Mouse (Mus musculus): Measurements from ENCODE around the gene Rbfox3. TPM values are rescaled to one million over a fixed set of nuclear protein-coding genes. Genes with fewer than 3 reads are reported as not detected.

Gene Rbfox3
- polyA plus RNA-seq, 1 experiment from 2014 or later = 0.37 TPM

- Histone ChIP-seq H3K4me2 (replicated peaks; ENCODE audit: low read depth, low read length) (no peak overlapping the region), H3K27ac (ENCODE audit: low read depth, low read length) (no peak overlapping the region), H3K9me3 (ENCODE audit: control insufficient read depth, low read length) (no peaks in the 10 kb centered on the region), H3K4me1 (ENCODE audit: control insufficient read depth, insufficient read depth, low read length) (no peaks in the 10 kb centered on the region), H3K9ac (ENCODE audit: low read depth, low read length) (no peak overlapping the region), H3K4me3 (ENCODE audit: low read length) (no peak overlapping the region), H3K36me3 (ENCODE audit: control insufficient read depth, insufficient read depth, low read length) (no peaks in the 10 kb centered on the region), H3K27me3 (ENCODE audit: control insufficient read depth, insufficient read depth, low read length) (no peaks in the 10 kb centered on the region)
- no peak for ATAC-seq (ENCODE audit: low FRiP score, low TSS enrichment)
- 72% methylated on average over 5 of the region's 5 CpGs for WGBS
These were observed 51.6 kb downstream of the Rbfox3 start for GRCm38 (mm10) chr11:118859839-118860238.

GRCm38 (mm10) chr11:118858305-118858704, 53.1 kb downstream of the Rbfox3 start:
- Histone ChIP-seq H3K27ac (ENCODE audit: low read depth, low read length) (no peak overlapping the region), H3K9ac (ENCODE audit: low read depth, low read length) (no peak overlapping the region), H3K9me3 (ENCODE audit: control insufficient read depth, low read length) (no peaks in the 10 kb centered on the region), H3K4me3 (ENCODE audit: low read length) (no peak overlapping the region), H3K27me3 (ENCODE audit: control insufficient read depth, insufficient read depth, low read length) (no peaks in the 10 kb centered on the region), H3K4me2 (replicated peaks; ENCODE audit: low read depth, low read length) (no peak overlapping the region), H3K4me1 (ENCODE audit: control insufficient read depth, insufficient read depth, low read length) (no peaks in the 10 kb centered on the region), H3K36me3 (ENCODE audit: control insufficient read depth, insufficient read depth, low read length) (no peaks in the 10 kb centered on the region)
- no peak for ATAC-seq (ENCODE audit: low FRiP score, low TSS enrichment)
- WGBS = 80% methylated on average over 11 of the region's 11 CpGs

GRCm38 (mm10) chr11:118851391-118851790, 60.0 kb downstream of the Rbfox3 start:
- H3K27ac ChIP-seq (ENCODE audit: low read depth, low read length) = no peak overlapping the region
- H3K4me3 ChIP-seq (ENCODE audit: low read length) = no peak overlapping the region
- H3K4me1 ChIP-seq (ENCODE audit: control insufficient read depth, insufficient read depth, low read length) = no peaks in the 10 kb centered on the region
- H3K4me2 ChIP-seq (replicated peaks; ENCODE audit: low read depth, low read length) = no peak overlapping the region
- H3K36me3 ChIP-seq (ENCODE audit: control insufficient read depth, insufficient read depth, low read length) = no peaks in the 10 kb centered on the region
- ATAC-seq (ENCODE audit: low FRiP score, low TSS enrichment) = no peak
- H3K9me3 ChIP-seq (ENCODE audit: control insufficient read depth, low read length) = no peaks in the 10 kb centered on the region
- no peak overlapping the region for H3K9ac ChIP-seq (ENCODE audit: low read depth, low read length)
- H3K27me3 ChIP-seq (ENCODE audit: control insufficient read depth, insufficient read depth, low read length) = no peaks in the 10 kb centered on the region
- WGBS = 71% methylated on average over 6 of the region's 6 CpGs

DNA sequence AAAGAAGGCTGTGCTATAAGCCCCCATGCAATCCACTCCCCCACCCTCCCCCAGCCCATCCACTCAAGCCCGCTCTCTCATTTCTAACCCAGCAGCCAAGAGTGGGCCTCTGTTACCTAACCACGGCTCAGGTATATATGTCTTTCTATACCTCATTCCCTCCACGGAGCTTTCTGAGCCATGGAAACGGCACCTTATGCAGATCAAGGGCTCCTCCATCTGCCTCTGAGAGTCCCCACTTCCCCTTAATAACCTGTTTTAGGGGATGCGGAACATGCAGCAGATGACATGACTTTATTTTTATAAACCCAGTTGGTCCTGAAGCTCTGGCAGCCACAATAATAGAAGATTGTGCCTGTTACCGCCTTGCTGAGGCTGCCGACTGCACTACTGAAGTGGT, 63.4 kb downstream of the Rbfox3 start:
- Histone ChIP-seq H3K4me2 (replicated peaks; ENCODE audit: low read depth, low read length) (no peak overlapping the region), H3K27ac (ENCODE audit: low read depth, low read length) (no peak overlapping the region), H3K4me3 (ENCODE audit: low read length) (no peak overlapping the region), H3K9me3 (ENCODE audit: control insufficient read depth, low read length) (no peaks in the 10 kb centered on the region), H3K9ac (ENCODE audit: low read depth, low read length) (no peak overlapping the region), H3K36me3 (ENCODE audit: control insufficient read depth, insufficient read depth, low read length) (no peaks in the 10 kb centered on the region), H3K27me3 (ENCODE audit: control insufficient read depth, insufficient read depth, low read length) (no peaks in the 10 kb centered on the region), H3K4me1 (ENCODE audit: control insufficient read depth, insufficient read depth, low read length) (no peaks in the 10 kb centered on the region)
- WGBS = 85% methylated on average over 7 of the region's 7 CpGs
- no peak for ATAC-seq (ENCODE audit: low FRiP score, low TSS enrichment)

GRCm38 (mm10) chr11:118840992-118841391, 70.4 kb downstream of the Rbfox3 start:
- no peak for ATAC-seq (ENCODE audit: low FRiP score, low TSS enrichment)
- Histone ChIP-seq H3K36me3 (ENCODE audit: control insufficient read depth, insufficient read depth, low read length) (no peaks in the 10 kb centered on the region), H3K27me3 (ENCODE audit: control insufficient read depth, insufficient read depth, low read length) (no peaks in the 10 kb centered on the region), H3K4me2 (replicated peaks; ENCODE audit: low read depth, low read length) (no peak overlapping the region), H3K9me3 (ENCODE audit: control insufficient read depth, low read length) (no peaks in the 10 kb centered on the region), H3K9ac (ENCODE audit: low read depth, low read length) (no peak overlapping the region), H3K27ac (ENCODE audit: low read depth, low read length) (no peak overlapping the region), H3K4me3 (ENCODE audit: low read length) (no peak overlapping the region), H3K4me1 (ENCODE audit: control insufficient read depth, insufficient read depth, low read length) (no peaks in the 10 kb centered on the region)
- WGBS = 83% methylated on average over 5 of the region's 5 CpGs

DNA sequence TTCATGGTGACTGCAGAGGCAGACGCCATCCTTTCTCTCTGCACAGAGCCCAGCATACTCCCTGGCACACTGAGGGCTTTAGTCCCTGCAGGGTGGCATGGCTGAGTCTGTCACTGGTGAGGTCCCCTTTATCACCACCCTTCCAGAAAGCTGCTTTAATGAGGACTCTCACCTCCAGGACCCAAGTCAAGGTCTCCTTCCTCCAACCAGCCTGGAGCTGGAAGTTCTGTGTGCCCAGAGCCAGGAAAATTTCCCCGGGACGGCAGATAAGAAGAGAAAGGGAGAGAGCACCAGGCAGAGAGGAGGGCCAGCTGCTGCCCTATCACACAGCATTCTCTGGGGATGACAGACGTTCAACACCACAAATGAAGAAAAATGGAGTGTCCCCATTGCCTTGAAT, 73.2 kb downstream of the Rbfox3 start:
- Histone ChIP-seq H3K4me2 (replicated peaks; ENCODE audit: low read depth, low read length) (no peak overlapping the region), H3K4me3 (ENCODE audit: low read length) (no peak overlapping the region), H3K27me3 (ENCODE audit: control insufficient read depth, insufficient read depth, low read length) (no peaks in the 10 kb centered on the region), H3K4me1 (ENCODE audit: control insufficient read depth, insufficient read depth, low read length) (no peaks in the 10 kb centered on the region), H3K9me3 (ENCODE audit: control insufficient read depth, low read length) (no peaks in the 10 kb centered on the region), H3K36me3 (ENCODE audit: control insufficient read depth, insufficient read depth, low read length) (no peaks in the 10 kb centered on the region), H3K27ac (ENCODE audit: low read depth, low read length) (no peak overlapping the region), H3K9ac (ENCODE audit: low read depth, low read length) (no peak overlapping the region)
- 60% methylated on average over 4 of the region's 4 CpGs for WGBS
- no peak for ATAC-seq (ENCODE audit: low FRiP score, low TSS enrichment)

- H3K4me3 ChIP-seq (ENCODE audit: low read length) = no peak overlapping the region
- H3K36me3 ChIP-seq (ENCODE audit: control insufficient read depth, insufficient read depth, low read length) = no peaks in the 10 kb centered on the region
- 77% methylated on average over 4 of the region's 4 CpGs for WGBS
- no peak for ATAC-seq (ENCODE audit: low FRiP score, low TSS enrichment)
- H3K27ac ChIP-seq (ENCODE audit: low read depth, low read length) = no peak overlapping the region
- H3K27me3 ChIP-seq (ENCODE audit: control insufficient read depth, insufficient read depth, low read length) = no peaks in the 10 kb centered on the region
- no peak overlapping the region for H3K9ac ChIP-seq (ENCODE audit: low read depth, low read length)
- no peaks in the 10 kb centered on the region for H3K4me1 ChIP-seq (ENCODE audit: control insufficient read depth, insufficient read depth, low read length)
- no peaks in the 10 kb centered on the region for H3K9me3 ChIP-seq (ENCODE audit: control insufficient read depth, low read length)
- no peak overlapping the region for H3K4me2 ChIP-seq (replicated peaks; ENCODE audit: low read depth, low read length)
These were observed 74.5 kb downstream of the Rbfox3 start for GRCm38 (mm10) chr11:118836889-118837288.

DNA sequence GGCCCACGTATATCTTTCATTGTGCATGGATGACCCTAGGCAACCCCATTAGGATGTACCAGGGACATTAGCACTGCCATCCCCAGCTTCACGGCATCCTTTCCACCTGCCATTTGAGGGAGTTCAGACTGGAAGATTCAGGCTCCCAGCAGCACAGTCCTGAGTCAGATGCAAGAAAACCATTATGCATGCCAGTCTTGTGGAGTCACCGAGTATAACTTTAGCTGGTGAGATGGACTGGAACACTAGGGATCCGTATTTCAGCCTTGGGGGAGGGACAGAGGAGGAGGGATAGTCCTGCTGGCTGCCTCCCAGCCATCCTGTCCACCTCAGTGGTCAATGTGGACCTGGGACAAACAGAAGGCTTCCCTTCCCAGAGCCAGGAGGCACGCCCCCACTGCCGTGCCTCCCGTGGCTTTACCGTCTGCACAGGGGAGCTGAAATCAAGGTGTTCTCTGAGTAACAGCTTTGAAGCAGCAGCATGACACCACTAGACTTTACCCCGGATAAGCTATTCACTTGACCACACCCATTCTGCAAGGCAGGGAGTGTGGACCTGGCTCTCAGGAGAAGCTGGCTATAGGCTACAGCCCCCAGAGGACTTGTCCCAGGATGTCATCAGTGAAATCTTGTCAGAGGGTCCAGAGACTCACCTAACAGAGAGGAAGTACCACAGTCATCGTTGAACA, 78.5 kb downstream of the Rbfox3 start:
- no peak overlapping the region for H3K4me3 ChIP-seq (ENCODE audit: low read length)
- no peak for ATAC-seq (ENCODE audit: low FRiP score, low TSS enrichment)
- H3K4me2 ChIP-seq (replicated peaks; ENCODE audit: low read depth, low read length) = no peak overlapping the region
- H3K4me1 ChIP-seq (ENCODE audit: control insufficient read depth, insufficient read depth, low read length) = no peaks in the 10 kb centered on the region
- no peaks in the 10 kb centered on the region for H3K36me3 ChIP-seq (ENCODE audit: control insufficient read depth, insufficient read depth, low read length)
- H3K9ac ChIP-seq (ENCODE audit: low read depth, low read length) = no peak overlapping the region
- H3K27me3 ChIP-seq (ENCODE audit: control insufficient read depth, insufficient read depth, low read length) = no peaks in the 10 kb centered on the region
- H3K27ac ChIP-seq (ENCODE audit: low read depth, low read length) = no peak overlapping the region
- 57% methylated on average over 10 of the region's 10 CpGs for whole genome bisulfite sequencing
- no peaks in the 10 kb centered on the region for H3K9me3 ChIP-seq (ENCODE audit: control insufficient read depth, low read length)

DNA sequence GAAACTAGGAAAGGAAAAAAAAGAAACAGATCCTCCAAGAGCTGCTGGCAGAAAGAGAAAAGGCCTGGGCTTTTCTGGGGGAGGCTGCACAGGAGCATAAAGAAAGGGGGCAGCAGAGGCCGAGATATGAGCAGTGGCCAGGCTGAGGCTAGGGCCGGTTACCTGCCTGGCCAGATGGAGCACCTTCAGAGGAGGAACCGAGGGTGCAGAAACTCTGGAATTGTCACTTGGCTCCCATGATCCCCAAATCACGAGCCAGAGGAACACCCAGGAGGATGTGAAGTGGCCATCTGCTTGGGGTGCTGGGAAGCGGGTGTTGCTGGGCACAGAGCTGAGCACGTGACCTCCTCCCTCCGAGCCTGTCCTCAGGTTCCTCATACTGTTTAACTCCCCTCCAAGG, 79.7 kb downstream of the Rbfox3 start:
- no peak overlapping the region for H3K4me2 ChIP-seq (replicated peaks; ENCODE audit: low read depth, low read length)
- H3K9me3 ChIP-seq (ENCODE audit: control insufficient read depth, low read length) = no peaks in the 10 kb centered on the region
- no peak overlapping the region for H3K27ac ChIP-seq (ENCODE audit: low read depth, low read length)
- ATAC-seq (ENCODE audit: low FRiP score, low TSS enrichment) = no peak
- H3K27me3 ChIP-seq (ENCODE audit: control insufficient read depth, insufficient read depth, low read length) = no peaks in the 10 kb centered on the region
- no peaks in the 10 kb centered on the region for H3K4me1 ChIP-seq (ENCODE audit: control insufficient read depth, insufficient read depth, low read length)
- WGBS = 65% methylated on average over 7 of the region's 7 CpGs
- H3K4me3 ChIP-seq (ENCODE audit: low read length) = no peak overlapping the region
- H3K9ac ChIP-seq (ENCODE audit: low read depth, low read length) = no peak overlapping the region
- no peaks in the 10 kb centered on the region for H3K36me3 ChIP-seq (ENCODE audit: control insufficient read depth, insufficient read depth, low read length)

Measured in kidney, embryonic 14.5 days (tissue).